Mouse (Mus musculus): ENCODE results near the gene Gtsf1l. TPM values are rescaled to one million over a fixed set of nuclear protein-coding genes. Genes with fewer than 3 reads are reported as not detected.

Gtsf1l gene
- total RNA-seq (2021): not detected
- long read RNA-seq, experiment 1: 0 reads
- long read RNA-seq, experiment 2: 0 reads

- no peak for DNase-seq
Measured at GRCm38 (mm10) chr2:163087728-163088127, at the start of gene Gtsf1l. TSS of gene Gtsf1l (minus strand) at chr2:163087855.

GRCm38 (mm10) chr2:163136996-163137395 is 49.3 kb upstream of the Gtsf1l start:
- no peak for DNase-seq

- DNase-seq: no peak
Measured at GRCm38 (mm10) chr2:163135931-163136330, 48.3 kb upstream of the Gtsf1l start.

- DNase-seq: no peak
Measured at GRCm38 (mm10) chr2:163132314-163132713, 44.7 kb upstream of the Gtsf1l start.

GRCm38 (mm10) chr2:163130837-163131236 is 43.2 kb upstream of the Gtsf1l start:
- no peak for DNase-seq

GRCm38 (mm10) chr2:163123496-163123895 is 35.8 kb upstream of the Gtsf1l start:
- DNase-seq: no peak

- peak; percentile 55 for DNase-seq
Measured at GRCm38 (mm10) chr2:163122319-163122718, 34.7 kb upstream of the Gtsf1l start.

GRCm38 (mm10) chr2:163121353-163121660 is 33.7 kb upstream of the Gtsf1l start:
- no peak for DNase-seq

- no peak for DNase-seq
Measured at GRCm38 (mm10) chr2:163120626-163121352, 33.1 kb upstream of the Gtsf1l start.

- DNase-seq: no peak
Measured at GRCm38 (mm10) chr2:163111413-163112201, 24.0 kb upstream of the Gtsf1l start.

- DNase-seq: no peak
Measured at GRCm38 (mm10) chr2:163110706-163111105, 23.1 kb upstream of the Gtsf1l start.

GRCm38 (mm10) chr2:163108385-163108784 is 20.7 kb upstream of the Gtsf1l start:
- no peak for DNase-seq

GRCm38 (mm10) chr2:163104086-163104770 is 16.6 kb upstream of the Gtsf1l start:
- DNase-seq: no peak

- DNase-seq: no peak
Measured at GRCm38 (mm10) chr2:163102900-163103653, 15.4 kb upstream of the Gtsf1l start.

- DNase-seq: no peak
Measured at GRCm38 (mm10) chr2:163102216-163102615, 14.6 kb upstream of the Gtsf1l start.

- peak; percentile 77 for DNase-seq
Measured at GRCm38 (mm10) chr2:163101646-163102203, 14.1 kb upstream of the Gtsf1l start.

- no peak for DNase-seq
Measured at GRCm38 (mm10) chr2:163100551-163100950, 12.9 kb upstream of the Gtsf1l start.

GRCm38 (mm10) chr2:163099919-163100318 is 12.3 kb upstream of the Gtsf1l start:
- DNase-seq: no peak

- no peak for DNase-seq
Measured at GRCm38 (mm10) chr2:163095784-163096183, 8.1 kb upstream of the Gtsf1l start.

GRCm38 (mm10) chr2:163094909-163095308 is 7.3 kb upstream of the Gtsf1l start:
- no peak for DNase-seq

- DNase-seq: no peak
Measured at GRCm38 (mm10) chr2:163089475-163090123, 1.9 kb upstream of the Gtsf1l start.

Measured in gastrocnemius, postnatal 10 days (tissue).